Mouse (Mus musculus): ENCODE measurements around the gene Actl6a.
"Not testable (repeated sequence)": the region's sequence is repeated elsewhere in the genome, so short reads cannot be mapped to it uniquely, and the experiment has no call there.

DNA sequence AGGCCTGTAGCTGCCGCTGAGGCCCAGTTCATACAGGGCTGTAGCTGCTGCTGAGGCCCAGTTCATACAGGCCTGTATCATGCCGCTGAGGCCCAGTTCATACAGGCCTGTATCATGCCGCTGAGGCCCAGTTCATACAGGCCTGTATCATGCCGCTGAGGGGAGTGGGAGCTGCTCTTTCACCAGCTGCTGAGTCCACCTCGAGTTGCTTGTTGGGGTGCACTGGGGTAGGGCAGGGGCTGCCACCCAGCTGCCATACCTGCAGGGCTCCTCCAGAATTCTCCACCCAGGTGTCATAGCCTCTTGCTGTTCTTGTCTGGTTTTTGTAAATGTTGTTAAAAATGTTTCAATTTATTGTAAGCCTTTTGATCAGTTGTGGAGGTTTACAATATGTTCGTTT, 11.3 kb downstream of the Actl6a start:
- TF ChIP-seq GATA1, TAL1 (IDR thresholded peaks at IDR 0.05; ENCODE audit: low read length): not testable (repeated sequence)

All from erythroblast, embryonic 14.5 days (primary cell).